Mouse (Mus musculus): Measurements from ENCODE around the gene Crybb2.

- no peak for TF ChIP-seq POLR2A (IDR thresholded peaks at IDR 0.05; ENCODE audit: control insufficient read depth, extremely low read depth, insufficient read depth, low read length, poor library complexity)
- peak; percentile 90 for TF ChIP-seq CTCF (IDR thresholded peaks at IDR 0.05; ENCODE audit: borderline replicate concordance, control insufficient read depth, extremely low read depth, insufficient read depth, low read length, poor library complexity)
Observed at GRCm38 (mm10) chr5:113054308-113054707, 15.6 kb downstream of the Crybb2 start.
